Mouse (Mus musculus): Measurements from ENCODE around the gene Cast. TPM values are rescaled to one million over a fixed set of nuclear protein-coding genes. Genes with fewer than 3 reads are reported as not detected.

The Cast gene
- polyA plus RNA-seq, 1 experiment from 2014 or later, result 41.3 TPM

- peak; percentile 99 for ATAC-seq (ENCODE audit: borderline replicate concordance, extremely low read depth, low FRiP score, low TSS enrichment)
- Histone ChIP-seq H3K27ac (peak overlapping the region; percentile 77), H3K4me1 (0 out of 2 replicates have a peak, but pooled peaks cover 3% of the 10 kb centered on the region), H3K9ac (peak overlapping the region; percentile 41), H3K9me3 (no peaks in the 10 kb centered on the region), H3K27me3 (no peaks in the 10 kb centered on the region), H3K4me2 (peak overlapping the region; percentile 58), H3K4me3 (peak overlapping the region; percentile 44), H3K36me3 (no peaks in the 10 kb centered on the region)
- under 1% methylated on average over 21 of the region's 21 CpGs for WGBS
Observed at GRCm38 (mm10) chr13:74770480-74770879, 38.1 kb downstream of the Cast start.

GRCm38 (mm10) chr13:74769871-74770270 lies 38.7 kb downstream of the Cast start:
- Histone ChIP-seq H3K4me1 (0 out of 2 replicates have a peak, but pooled peaks cover 3% of the 10 kb centered on the region), H3K27me3 (no peaks in the 10 kb centered on the region), H3K36me3 (no peaks in the 10 kb centered on the region), H3K4me2 (peak overlapping the region; percentile 58), H3K27ac (peak overlapping the region; percentile 77), H3K4me3 (peak overlapping the region; percentile 44), H3K9me3 (no peaks in the 10 kb centered on the region), H3K9ac (peak overlapping the region; percentile 41; the same call in 1 of the 2 replicates)
- WGBS, result 2% methylated on average over 8 of the region's 8 CpGs
- 0 out of 2 replicates have a peak, but pooled peaks have one; percentile 37 for ATAC-seq (ENCODE audit: borderline replicate concordance, extremely low read depth, low FRiP score, low TSS enrichment)

GRCm38 (mm10) chr13:74767186-74767585 lies 41.4 kb downstream of the Cast start:
- ATAC-seq (ENCODE audit: borderline replicate concordance, extremely low read depth, low FRiP score, low TSS enrichment), result no peak
- no peaks in the 10 kb centered on the region for H3K9me3 ChIP-seq
- 45% methylated on average over 2 of the region's 2 CpGs for WGBS

GRCm38 (mm10) chr13:74762741-74763140 lies 45.9 kb downstream of the Cast start:
- 35% methylated on average over 1 of the region's 1 CpGs for WGBS
- no peaks in the 10 kb centered on the region for H3K9me3 ChIP-seq
- peak; percentile 52; the same call in 1 of the 2 replicates for ATAC-seq (ENCODE audit: borderline replicate concordance, extremely low read depth, low FRiP score, low TSS enrichment)
- no peak overlapping the region for H3K27ac ChIP-seq
- no peak overlapping the region for H3K9ac ChIP-seq
- no peak overlapping the region for H3K4me3 ChIP-seq
- H3K4me2 ChIP-seq, result no peak overlapping the region
- no peaks in the 10 kb centered on the region for H3K4me1 ChIP-seq
- H3K36me3 ChIP-seq, result no peaks in the 10 kb centered on the region
- no peaks in the 10 kb centered on the region for H3K27me3 ChIP-seq

More at GRCm38 (mm10) chr13:74767186-74767585, 41.4 kb downstream of the Cast start:
- 0 out of 2 replicates have a peak, but pooled peaks cover 3% of the 10 kb centered on the region for H3K4me1 ChIP-seq
- no peaks in the 10 kb centered on the region for H3K27me3 ChIP-seq
- H3K4me3 ChIP-seq, result no peak overlapping the region
- no peaks in the 10 kb centered on the region for H3K36me3 ChIP-seq
- H3K9ac ChIP-seq, result no peak overlapping the region
- no peak overlapping the region for H3K27ac ChIP-seq
- H3K4me2 ChIP-seq, result no peak overlapping the region

- Histone ChIP-seq H3K4me2 (no peak overlapping the region), H3K27me3 (no peaks in the 10 kb centered on the region), H3K36me3 (no peaks in the 10 kb centered on the region), H3K4me3 (no peak overlapping the region), H3K9ac (no peak overlapping the region), H3K27ac (no peak overlapping the region), H3K9me3 (no peaks in the 10 kb centered on the region), H3K4me1 (no peaks in the 10 kb centered on the region)
- ATAC-seq (ENCODE audit: borderline replicate concordance, extremely low read depth, low FRiP score, low TSS enrichment), result no peak
- WGBS, result 83% methylated on average over 1 of the region's 1 CpGs
Observed at GRCm38 (mm10) chr13:74759152-74759551, 49.5 kb downstream of the Cast start.

- H3K4me3 ChIP-seq, result no peak overlapping the region
- WGBS, result 35% methylated on average over 5 of the region's 5 CpGs
- no peak overlapping the region for H3K4me2 ChIP-seq
- peaks cover 4% of the 10 kb centered on the region for H3K36me3 ChIP-seq
- H3K9ac ChIP-seq, result no peak overlapping the region
- no peaks in the 10 kb centered on the region for H3K4me1 ChIP-seq
- H3K9me3 ChIP-seq, result no peaks in the 10 kb centered on the region
- H3K27me3 ChIP-seq, result no peaks in the 10 kb centered on the region
- ATAC-seq (ENCODE audit: borderline replicate concordance, extremely low read depth, low FRiP score, low TSS enrichment), result no peak
- no peak overlapping the region for H3K27ac ChIP-seq
Observed at GRCm38 (mm10) chr13:74743219-74743618, 65.4 kb downstream of the Cast start.

- no peak for ATAC-seq (ENCODE audit: borderline replicate concordance, extremely low read depth, low FRiP score, low TSS enrichment)
- whole genome bisulfite sequencing, result 78% methylated on average over 2 of the region's 2 CpGs
- H3K27me3 ChIP-seq, result no peaks in the 10 kb centered on the region
- no peaks in the 10 kb centered on the region for H3K9me3 ChIP-seq
- H3K4me1 ChIP-seq, result no peaks in the 10 kb centered on the region
- peaks cover 28% of the 10 kb centered on the region for H3K36me3 ChIP-seq
- no peak overlapping the region for H3K9ac ChIP-seq
- no peak overlapping the region for H3K4me3 ChIP-seq
- H3K27ac ChIP-seq, result no peak overlapping the region
- H3K4me2 ChIP-seq, result no peak overlapping the region
Observed at GRCm38 (mm10) chr13:74736396-74736795, 72.2 kb downstream of the Cast start.

GRCm38 (mm10) chr13:74735834-74736233 lies 72.8 kb downstream of the Cast start:
- no peak overlapping the region for H3K4me2 ChIP-seq
- no peaks in the 10 kb centered on the region for H3K9me3 ChIP-seq
- no peak overlapping the region for H3K9ac ChIP-seq
- H3K36me3 ChIP-seq, result peaks cover 29% of the 10 kb centered on the region
- H3K27ac ChIP-seq, result no peak overlapping the region
- ATAC-seq (ENCODE audit: borderline replicate concordance, extremely low read depth, low FRiP score, low TSS enrichment), result no peak
- no peaks in the 10 kb centered on the region for H3K27me3 ChIP-seq
- no peak overlapping the region for H3K4me3 ChIP-seq
- no peaks in the 10 kb centered on the region for H3K4me1 ChIP-seq
- WGBS, result 72% methylated on average over 5 of the region's 5 CpGs

GRCm38 (mm10) chr13:74733726-74734125 lies 74.9 kb downstream of the Cast start:
- H3K4me1 ChIP-seq, result no peaks in the 10 kb centered on the region
- no peak overlapping the region for H3K4me3 ChIP-seq
- no peaks in the 10 kb centered on the region for H3K27me3 ChIP-seq
- no peak overlapping the region for H3K4me2 ChIP-seq
- no peak overlapping the region for H3K9ac ChIP-seq
- 84% methylated on average over 4 of the region's 4 CpGs for WGBS
- peaks cover 35% of the 10 kb centered on the region for H3K36me3 ChIP-seq
- no peak overlapping the region for H3K27ac ChIP-seq
- ATAC-seq (ENCODE audit: borderline replicate concordance, extremely low read depth, low FRiP score, low TSS enrichment), result no peak
- H3K9me3 ChIP-seq, result no peaks in the 10 kb centered on the region

GRCm38 (mm10) chr13:74719002-74719401 lies 89.6 kb downstream of the Cast start:
- Histone ChIP-seq H3K9ac (no peak overlapping the region), H3K27me3 (no peaks in the 10 kb centered on the region), H3K27ac (no peak overlapping the region), H3K4me3 (no peak overlapping the region), H3K4me1 (no peaks in the 10 kb centered on the region), H3K36me3 (peaks cover 19% of the 10 kb centered on the region), H3K4me2 (no peak overlapping the region), H3K9me3 (no peaks in the 10 kb centered on the region)
- 81% methylated on average over 2 of the region's 2 CpGs for WGBS
- ATAC-seq (ENCODE audit: borderline replicate concordance, extremely low read depth, low FRiP score, low TSS enrichment), result no peak

- Histone ChIP-seq H3K4me2 (no peak overlapping the region), H3K27me3 (no peaks in the 10 kb centered on the region), H3K9ac (no peak overlapping the region), H3K4me3 (no peak overlapping the region), H3K36me3 (0 out of 2 replicates have a peak, but pooled peaks cover 3% of the 10 kb centered on the region), H3K27ac (no peak overlapping the region), H3K9me3 (no peaks in the 10 kb centered on the region), H3K4me1 (no peaks in the 10 kb centered on the region)
- 58% methylated on average over 3 of the region's 3 CpGs for WGBS
- no peak for ATAC-seq (ENCODE audit: borderline replicate concordance, extremely low read depth, low FRiP score, low TSS enrichment)
Observed at GRCm38 (mm10) chr13:74696225-74696624, 112.4 kb downstream of the Cast start.

GRCm38 (mm10) chr13:74695497-74696193 lies 113.0 kb downstream of the Cast start:
- no peaks in the 10 kb centered on the region for H3K9me3 ChIP-seq
- no peak overlapping the region for H3K4me3 ChIP-seq
- H3K36me3 ChIP-seq, result 0 out of 2 replicates have a peak, but pooled peaks cover 3% of the 10 kb centered on the region
- H3K4me1 ChIP-seq, result no peaks in the 10 kb centered on the region
- no peaks in the 10 kb centered on the region for H3K27me3 ChIP-seq
- H3K9ac ChIP-seq, result no peak overlapping the region
- no peak for ATAC-seq (ENCODE audit: borderline replicate concordance, extremely low read depth, low FRiP score, low TSS enrichment)
- H3K27ac ChIP-seq, result no peak overlapping the region
- H3K4me2 ChIP-seq, result no peak overlapping the region
- 78% methylated on average over 5 of the region's 5 CpGs for WGBS

Measured in lung, embryonic 15.5 days (tissue).